Mouse (Mus musculus): ENCODE measurements around the gene Bbs4.

DNA sequence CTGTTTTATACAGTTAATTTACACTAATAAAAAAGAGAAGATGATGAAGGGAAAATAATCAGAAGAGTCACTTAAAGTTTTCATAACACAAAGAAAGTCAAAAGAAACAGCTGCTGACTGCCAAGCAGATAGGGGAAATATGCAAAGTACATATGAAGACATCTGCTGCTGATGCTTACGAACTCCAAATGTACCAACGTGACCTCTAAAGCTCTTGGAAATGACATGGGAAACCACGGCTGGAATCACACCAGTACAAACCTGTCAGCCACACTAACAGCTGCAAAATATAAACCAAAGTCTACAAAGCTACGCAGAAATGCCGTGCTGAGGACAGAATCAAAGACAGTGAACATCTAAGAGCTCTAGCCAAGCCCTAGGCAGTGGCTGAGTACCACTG is 14.2 kb downstream of the Bbs4 start:
- TF ChIP-seq POLR2A (IDR thresholded peaks at IDR 0.05; ENCODE audit: extremely low read depth, insufficient read depth, low read length), result no peak
- TF ChIP-seq CTCF (IDR thresholded peaks at IDR 0.05; ENCODE audit: extremely low read depth, insufficient read depth, low read length), result no peak
